Mouse (Mus musculus) heart, postnatal 0 days (tissue): ENCODE data around the gene Slc39a1.

Experiments
- CTCF ChIP-seq: IDR thresholded peaks from 2 replicates; pipeline ENCODE4 v1.5.1; 2016; ENCODE audit warnings: antibody characterized with exemption, control low read depth, low read depth
- EP300 ChIP-seq: IDR thresholded peaks from 2 replicates; pipeline ENCODE4 v1.6.1; 2016; ENCODE audit warnings: antibody characterized with exemption, low read depth

DNA sequence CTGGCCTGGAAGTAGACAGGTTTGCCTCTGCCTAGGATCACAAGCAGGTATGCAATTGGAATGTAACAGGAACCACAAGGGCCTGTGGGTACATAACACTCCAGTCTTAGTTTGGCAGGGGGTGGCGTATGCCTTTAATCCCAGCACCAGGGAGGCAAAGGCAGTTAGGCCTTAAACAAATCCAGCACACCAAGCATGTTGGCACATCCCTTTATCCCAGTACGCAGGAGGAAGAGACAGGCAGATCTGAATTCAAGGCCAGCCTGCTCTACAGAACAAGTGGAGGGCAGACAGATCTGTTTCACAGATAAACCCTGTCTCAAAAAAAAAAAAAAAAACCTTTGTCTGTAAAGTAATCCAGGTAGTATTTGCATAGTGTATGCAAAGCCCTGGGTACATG is 39.3 kb upstream of the Slc39a1 start:
- no peak for TF ChIP-seq CTCF
- no peak for TF ChIP-seq EP300
